Mouse (Mus musculus) liver (tissue): ENCODE measurements around the gene Shisal2b.

Source experiments
- DNase-seq: peaks from one replicate; pipeline ENCODE4 v3.0.0-alpha.2; 2020; ENCODE audit warnings: mixed read lengths

Shisal2b gene

GRCm38 (mm10) chr13:104816635-104817571 lies 46.8 kb downstream of the Shisal2b start, which contains the start of gene Cwc27:
Cwc27 (minus strand) TSS chr13:104817142.
- DNase-seq, result peak; percentile 80

- no peak for DNase-seq
Observed at GRCm38 (mm10) chr13:104816270-104816634, 47.4 kb downstream of the Shisal2b start.

DNA sequence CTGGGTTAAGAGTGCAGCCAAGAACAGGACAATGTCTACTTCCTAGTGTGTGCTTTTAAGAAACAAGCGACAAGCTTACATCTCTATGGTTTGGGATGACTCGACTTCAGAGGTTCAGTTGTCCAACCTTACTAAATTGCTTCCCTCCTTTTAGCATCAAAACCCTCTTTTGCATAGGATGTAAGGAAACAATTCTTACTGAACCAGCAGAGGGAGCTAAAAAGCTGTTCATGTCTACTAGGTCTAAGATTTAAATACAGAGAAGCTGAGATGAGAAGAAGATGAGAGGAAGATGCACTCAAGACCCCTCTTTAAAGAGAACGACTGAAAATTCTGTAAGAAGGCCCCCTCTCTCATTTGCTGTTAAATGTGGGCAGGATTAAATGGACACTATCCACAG lies 58.0 kb downstream of the Shisal2b start:
- no peak for DNase-seq

GRCm38 (mm10) chr13:104799566-104800182 lies 64.0 kb downstream of the Shisal2b start:
- DNase-seq, result no peak

DNA sequence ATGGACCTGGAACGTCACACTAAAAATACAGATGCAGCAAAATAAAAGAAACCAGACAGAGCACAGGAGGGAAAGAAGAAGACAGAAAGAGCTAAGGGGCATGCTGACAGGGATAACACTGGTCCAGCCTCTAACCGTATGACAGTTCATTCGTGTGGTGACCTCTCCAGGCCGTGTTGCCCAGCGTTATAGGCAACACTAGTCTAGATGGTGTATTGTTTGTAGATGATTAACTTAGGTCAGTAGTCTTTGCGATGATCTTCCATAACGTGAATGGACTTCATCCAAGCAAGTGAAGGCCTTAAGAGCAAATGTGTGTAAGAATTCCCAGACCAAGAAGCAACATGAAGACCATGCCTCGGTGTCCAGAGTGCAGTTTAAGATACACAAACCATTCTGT lies 64.6 kb downstream of the Shisal2b start:
- no peak for DNase-seq
